11 mouse cellular contexts compared by ENCODE assay signal in the genomic region with DNA sequence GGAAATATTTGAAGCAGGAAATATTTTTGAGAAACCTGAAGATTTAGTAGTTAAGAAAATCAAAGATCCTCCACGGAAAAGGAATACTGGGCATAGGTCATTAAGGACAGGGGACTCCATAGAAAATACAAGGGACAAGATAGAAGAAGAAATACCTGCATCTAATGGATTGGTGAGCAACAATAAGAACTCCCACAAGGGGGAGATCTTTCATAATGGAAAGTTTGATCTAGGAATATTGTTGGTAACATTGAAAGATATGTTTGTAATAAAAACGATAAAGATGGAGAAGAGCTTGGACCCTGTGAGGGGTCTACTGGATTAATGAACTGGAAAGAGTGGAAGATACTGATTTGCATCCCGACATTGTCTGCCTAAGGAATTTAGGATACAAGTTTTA. TPM values are rescaled to one million over a fixed set of nuclear protein-coding genes. Genes with fewer than 3 reads are reported as not detected.
DNase-seq lines count a peak whose midpoint lies in the region; ATAC-seq and TF ChIP-seq lines count a peak whose summit lies in the region.
"Had no signal": no experiment of that assay in that cellular context is flagged by ENCODE, and none has a peak within 500 bp of the region (broad histone marks: within the 10 kb centered on the region; RNA-seq: fewer than 3 reads in every experiment).

No protein-coding gene starts in this region.

- in situ Hi-C loops in Patski (cut with MboI; ENCODE audit: low pct_unique_long_range_greater_than_20kb) = loop anchor here (5.0 to 25.0 kb wide), 4 partner anchors 256 to 751 kb away; partner anchors contain the start of gene Ugt2b5

- peak; percentile 69; the same call in 1 of the 2 replicates for ATAC-seq in frontal cortex, adult (ENCODE audit: low TSS enrichment)
- ATAC-seq in Patski = no peak

- no peak for DNase-seq in frontal cortex, postnatal 14 days (ENCODE audit: low spot score in 2 of 2)
- peak; percentile 8 for DNase-seq in layer of hippocampus, adult 9-10 months (ENCODE audit: low spot score)
- no peak for DNase-seq in layer of hippocampus, adult 9-11 months
- DNase-seq in 416B (ENCODE audit: low read depth) (peak; percentile 17), Patski (ENCODE audit: low read depth, low spot score) (no peak)
- no peak for DNase-seq in c-Kit-positive CD71-positive TER-119-positive erythroid progenitor cells, embryonic 14.5 days (ENCODE audit: low spot score)
- DNase-seq in cerebellum, adult 8-10 months = no peak
- DNase-seq: cerebellum, adult 11 months had no signal

- POLR2A ChIA-PET in Patski (lab: Charles Lee) = no interaction called here

- no peaks in the 10 kb centered on the region for H3K27me3 ChIP-seq in Patski
- H3K27me3 ChIP-seq: hindbrain, embryonic 15.5 days had no signal

- TF ChIP-seq CTCF in Patski (IDR thresholded peaks at IDR 0.05) = peak; percentile 47

- CTCF ChIA-PET in Patski (lab: Charles Lee) = interaction anchor here (0.7 to 1.9 kb wide), 3 partner anchors 35 to 450 kb away, joined by 3 to 4 read pairs (median 3); partner anchors contain the start of gene Ugt2a3

RNA-seq across cellular contexts. Expression of gene Ugt2b34, which starts 20.1 kb away (rescaled TPM):
- polyA plus RNA-seq in Patski (2021) = 0.23 TPM
- polyA plus RNA-seq: hindbrain, embryonic 15.5 days; neural tube, embryonic 11.5 days had no signal

RNA-seq across cellular contexts. Expression of gene Ugt2b1, which starts 39.7 kb away (rescaled TPM):
- not detected for polyA plus RNA-seq in Patski (2021)
- polyA plus RNA-seq: hindbrain, embryonic 15.5 days; neural tube, embryonic 11.5 days had no signal

Comparison
In these comparisons a context has a peak if more than half of its experiments do, and no peak if none do; other contexts are left out.
1. DNase-seq: peak in layer of hippocampus, adult 9-10 months (single experiment) and 416B (single experiment); none in frontal cortex, postnatal 14 days (0 of 2), layer of hippocampus, adult 9-11 months (single experiment), Patski (single experiment), c-Kit-positive CD71-positive TER-119-positive erythroid progenitor cells, embryonic 14.5 days (single experiment) and cerebellum, adult 8-10 months (single experiment).